Mouse (Mus musculus) liver, postnatal 0 days (tissue): ENCODE data around the gene Sobp.

Experiments
- CTCF ChIP-seq: sonication (generic); IDR thresholded peaks from 2 replicates; pipeline ENCODE4 v1.5.1; 2016; ENCODE audit warnings: antibody characterized with exemption, low read depth
- EP300 ChIP-seq: IDR thresholded peaks from 2 replicates; pipeline ENCODE4 v1.6.1; 2016; ENCODE audit warnings: antibody characterized with exemption, low read depth, mild to moderate bottlenecking

DNA sequence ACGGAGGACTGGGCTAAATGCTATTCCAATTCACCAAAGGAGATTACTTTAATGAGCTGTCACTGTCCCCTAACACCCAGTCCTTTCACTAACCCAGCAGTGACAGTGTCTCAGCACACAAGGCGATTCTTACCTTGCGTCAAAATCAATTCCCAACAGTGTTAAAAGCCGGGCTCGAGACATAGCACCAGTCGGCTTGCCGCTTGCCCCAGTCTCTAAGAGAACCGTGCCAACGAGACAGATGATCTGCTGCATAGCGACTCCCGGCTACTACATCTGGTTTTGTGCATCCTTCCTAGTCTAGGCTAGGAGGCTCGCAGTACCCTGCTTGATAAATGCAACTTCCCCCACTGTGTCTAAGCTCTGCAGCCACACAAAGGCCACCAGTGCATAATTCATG is 12.0 kb downstream of the Sobp start:
- TF ChIP-seq CTCF: no peak
- no peak for TF ChIP-seq EP300
